Mouse (Mus musculus) limb, embryonic 14.5 days (tissue): Measurements from ENCODE around the gene Noxa1. TPM values are rescaled to one million over a fixed set of nuclear protein-coding genes. Genes with fewer than 3 reads are reported as not detected.

Experiments used
- ATAC-seq: fragments of 200-750 bp; cut with Nextera tagmentation; 2 replicates; pipeline ENCODE4 v1.8.0; 2017; ENCODE audit warnings: low read depth, moderate number of reproducible peaks, moderate TSS enrichment; ENCODE audit not compliant: low FRiP score
- DNase-seq: peaks from one replicate; pipeline ENCODE4 v3.0.0-alpha.2; 2015; ENCODE audit warnings: low spot score
- H3K27ac ChIP-seq: fragments of 300-500 bp; sonication (generic); replicated peaks from 2 replicates; pipeline ENCODE4 v1.5.1; 2014; ENCODE audit warnings: low read depth, mild to moderate bottlenecking, low read length, moderate library complexity, mixed read lengths
- H3K27me3 ChIP-seq: fragments of 300-500 bp; sonication (generic); 2 replicates; pipeline ENCODE4 v1.6.1; 2014; ENCODE audit warnings: low read length, mixed read lengths; ENCODE audit not compliant: control insufficient read depth, insufficient read depth
- H3K36me3 ChIP-seq: fragments of 300-500 bp; sonication (generic); 2 replicates; pipeline ENCODE4 v1.6.1; 2014; ENCODE audit warnings: mild to moderate bottlenecking, low read length, moderate library complexity, mixed read lengths; ENCODE audit not compliant: control insufficient read depth, insufficient read depth
- H3K4me1 ChIP-seq: fragments of 300-500 bp; sonication (generic); 2 replicates; pipeline ENCODE4 v1.6.1; 2014; ENCODE audit warnings: antibody characterized with exemption, low read length, mixed read lengths; ENCODE audit not compliant: control insufficient read depth, insufficient read depth
- H3K4me2 ChIP-seq: fragments of 300-500 bp; sonication (generic); replicated peaks from 2 replicates; pipeline ENCODE4 v1.6.1; 2014; ENCODE audit warnings: low read depth, mild to moderate bottlenecking, low read length, moderate library complexity; ENCODE audit not compliant: severe bottlenecking
- H3K4me3 ChIP-seq: fragments of 300-500 bp; sonication (generic); replicated peaks from 2 replicates; pipeline ENCODE4 v1.5.1; 2014; ENCODE audit warnings: low read length
- H3K9ac ChIP-seq: fragments of 300-500 bp; sonication (generic); 2 replicates; pipeline ENCODE4 v1.6.1; 2014; ENCODE audit warnings: mild to moderate bottlenecking, low read depth, low read length, moderate library complexity; ENCODE audit not compliant: severe bottlenecking
- H3K9me3 ChIP-seq: fragments of 300-500 bp; sonication (generic); 2 replicates; pipeline ENCODE4 v1.6.1; 2016; ENCODE audit warnings: low read length; ENCODE audit not compliant: control insufficient read depth
- POLR2A ChIP-seq: fragments of 200-500 bp; IDR thresholded peaks from 2 replicates; pipeline ENCODE4 v1.8.0; 2012; ENCODE audit warnings: inconsistent platforms, mild to moderate bottlenecking, moderate library complexity, borderline replicate concordance; ENCODE audit not compliant: insufficient read depth, insufficient read length; ENCODE audit errors: extremely low read depth
- WGBS: fragments of 180-500 bp; shearing (Covaris S2); extraction: QIAGEN DNeasy Blood & Tissue Kit; methylation state at CpG from one replicate; pipeline ENCODE4 v1.1.7; 2014; 5-methylcytosine and 5-hydroxymethylcytosine counted together
- polyA plus RNA-seq, 2 experiments: library from polyadenylated mRNA; depleted of rRNA in 1 of 2; stranded (reverse) in 1 of 2; unstranded in 1 of 2; fragments of >200 nt; fragmentation: Nextera tagmentation in 1 of 2; extraction: Ambion mirVana in 1 of 2; gene quantifications; 2 replicates each; pipeline versions ENCODE4 v1.2.1 to v1.2.3; 2012 to 2014

Noxa1 gene
- polyA plus RNA-seq, 2 experiments, result 0.13 to 0.15 TPM

DNA sequence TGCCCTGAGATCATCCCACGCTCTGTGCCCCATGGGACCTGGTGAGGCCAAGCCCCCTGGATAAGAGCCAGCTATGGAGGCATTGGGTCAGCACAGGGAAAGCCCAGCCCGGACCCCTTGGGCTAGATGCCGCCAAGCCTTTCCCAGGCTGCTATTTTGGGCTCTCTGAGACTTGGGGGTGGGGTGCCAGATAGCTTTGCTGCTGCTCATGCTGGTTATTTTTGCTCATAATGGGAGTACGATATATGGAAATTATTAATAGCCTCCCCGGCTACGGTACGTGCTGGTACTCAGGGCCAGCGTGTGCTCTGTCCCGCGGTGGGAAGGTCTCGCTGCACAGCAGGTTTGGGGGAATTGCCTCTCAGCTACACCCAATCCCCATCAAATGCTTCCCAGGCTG, 33.1 kb upstream of the Noxa1 start:
- Histone ChIP-seq H3K4me1 (peaks cover 12% of the 10 kb centered on the region; the same call in 1 of the 2 replicates), H3K4me2 (no peak overlapping the region), H3K36me3 (no peaks in the 10 kb centered on the region), H3K4me3 (no peak overlapping the region), H3K27ac (no peak overlapping the region), H3K9me3 (no peaks in the 10 kb centered on the region), H3K27me3 (no peaks in the 10 kb centered on the region), H3K9ac (no peak overlapping the region)
- no peak for TF ChIP-seq POLR2A
- 67% methylated on average over 11 of the region's 11 CpGs for WGBS
- DNase-seq, result no peak
- no peak for ATAC-seq

DNA sequence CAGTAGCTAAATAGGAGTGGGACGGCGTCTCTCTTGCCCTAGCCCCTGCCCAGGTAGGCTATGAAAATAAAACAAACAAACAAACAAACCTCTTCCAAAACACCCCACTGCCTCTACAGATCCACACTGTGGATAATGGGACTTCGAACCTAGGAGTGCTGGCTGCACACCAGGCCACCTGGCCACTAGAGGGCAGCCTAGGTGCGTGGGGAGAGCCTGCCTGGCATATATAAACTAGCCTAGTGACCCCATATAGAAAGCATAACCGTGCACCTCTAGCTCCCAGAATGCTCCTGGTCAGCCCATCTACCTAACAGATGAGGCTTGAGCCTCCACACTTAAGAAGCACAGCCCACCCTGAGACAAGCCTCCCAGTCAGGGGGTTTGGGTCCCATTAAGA, 32.3 kb upstream of the Noxa1 start:
- peaks cover 12% of the 10 kb centered on the region; the same call in 1 of the 2 replicates for H3K4me1 ChIP-seq
- no peaks in the 10 kb centered on the region for H3K36me3 ChIP-seq
- H3K27ac ChIP-seq, result no peak overlapping the region
- no peak overlapping the region for H3K4me3 ChIP-seq
- no peaks in the 10 kb centered on the region for H3K9me3 ChIP-seq
- 33% methylated on average over 5 of the region's 5 CpGs for WGBS
- ATAC-seq (no peak), DNase-seq (peak; percentile 60)
- TF ChIP-seq POLR2A, result no peak
- H3K4me2 ChIP-seq, result no peak overlapping the region
- H3K9ac ChIP-seq, result no peak overlapping the region
- H3K27me3 ChIP-seq, result no peaks in the 10 kb centered on the region

DNA sequence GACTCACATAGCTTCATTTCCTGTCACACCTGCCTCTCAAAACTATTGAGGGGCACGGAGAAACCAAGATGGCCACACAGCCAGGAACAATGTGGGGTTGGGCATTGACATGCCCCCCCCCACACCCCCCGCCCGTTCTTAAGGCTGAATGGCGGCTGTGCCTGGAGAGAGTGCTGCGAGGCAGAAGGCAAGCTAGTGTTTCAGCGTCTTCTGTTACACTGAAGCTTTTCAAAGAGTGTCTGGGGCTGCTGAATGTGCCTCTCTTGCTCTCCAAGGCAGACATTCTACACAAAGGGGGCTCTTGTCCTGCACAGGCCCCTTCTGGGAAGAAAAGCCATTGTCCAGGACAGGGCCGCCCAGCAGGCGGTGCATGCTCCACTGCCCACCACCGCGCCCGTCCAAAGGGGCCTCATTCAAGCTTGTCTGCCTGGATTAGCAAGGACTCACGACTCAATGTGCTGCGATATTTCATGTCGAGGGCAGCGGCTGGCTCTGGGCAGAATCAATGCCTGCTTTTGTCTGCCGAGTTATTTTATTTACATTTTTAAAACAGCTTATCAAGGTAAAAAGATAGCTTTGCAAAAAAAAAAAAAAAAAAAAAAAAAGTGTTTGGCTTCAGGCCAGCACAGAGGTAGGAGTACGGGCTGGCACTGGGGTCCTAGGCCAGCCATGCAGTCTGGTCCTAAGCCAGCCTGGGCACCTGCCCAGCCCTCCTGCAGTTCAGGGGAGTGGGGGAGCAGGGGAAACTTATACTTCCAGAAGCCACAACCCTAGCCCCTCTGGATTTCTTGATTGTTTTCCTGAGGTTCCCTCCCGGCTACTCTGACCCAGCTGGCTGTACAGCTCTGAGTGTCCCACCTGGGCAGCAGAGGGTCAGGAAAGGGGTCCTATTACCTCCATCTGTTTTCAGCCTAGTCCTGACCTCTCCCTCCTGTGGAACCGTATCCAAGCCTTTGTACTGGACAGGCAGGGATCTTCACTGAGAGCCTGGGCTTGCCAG, 31.4 kb upstream of the Noxa1 start:
- Histone ChIP-seq H3K9me3 (no peaks in the 10 kb centered on the region), H3K27me3 (no peaks in the 10 kb centered on the region), H3K9ac (peak overlapping the region; percentile 31; the same call in 1 of the 2 replicates), H3K36me3 (no peaks in the 10 kb centered on the region), H3K27ac (0 out of 2 replicates have a peak overlapping the region, but pooled peaks have one; percentile 28), H3K4me2 (no peak overlapping the region), H3K4me3 (no peak overlapping the region), H3K4me1 (peaks cover 12% of the 10 kb centered on the region; the same call in 1 of the 2 replicates)
- no peak for TF ChIP-seq POLR2A
- WGBS, result 53% methylated on average over 19 of the region's 19 CpGs
- no peak for DNase-seq
- peak; percentile 64 for ATAC-seq

DNA sequence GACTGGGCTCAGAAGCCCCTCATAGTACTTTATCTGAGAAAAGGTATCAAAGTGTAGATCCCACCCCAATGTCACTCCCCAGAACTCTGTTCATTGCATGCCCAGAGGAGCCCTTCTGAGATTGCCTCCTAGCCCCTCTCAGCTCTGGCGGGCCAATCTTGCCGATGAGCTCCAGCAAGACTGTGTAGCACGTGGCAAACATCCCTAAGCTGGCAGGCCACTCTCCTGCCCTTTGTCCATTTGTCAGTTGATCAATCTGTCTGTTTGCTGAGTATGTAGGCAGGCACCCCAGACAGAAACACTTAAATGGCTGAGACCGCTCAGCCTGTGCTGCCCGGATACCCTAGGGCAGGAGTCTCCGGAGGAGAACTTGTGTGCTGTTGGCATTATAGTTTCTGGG, 30.2 kb upstream of the Noxa1 start:
- Histone ChIP-seq H3K9ac (no peak overlapping the region), H3K36me3 (no peaks in the 10 kb centered on the region), H3K9me3 (no peaks in the 10 kb centered on the region), H3K4me1 (peaks cover 12% of the 10 kb centered on the region; the same call in 1 of the 2 replicates), H3K27me3 (no peaks in the 10 kb centered on the region), H3K4me2 (no peak overlapping the region), H3K4me3 (no peak overlapping the region), H3K27ac (no peak overlapping the region)
- WGBS, result 92% methylated on average over 6 of the region's 6 CpGs
- TF ChIP-seq POLR2A, result no peak
- ATAC-seq (no peak), DNase-seq (no peak)

DNA sequence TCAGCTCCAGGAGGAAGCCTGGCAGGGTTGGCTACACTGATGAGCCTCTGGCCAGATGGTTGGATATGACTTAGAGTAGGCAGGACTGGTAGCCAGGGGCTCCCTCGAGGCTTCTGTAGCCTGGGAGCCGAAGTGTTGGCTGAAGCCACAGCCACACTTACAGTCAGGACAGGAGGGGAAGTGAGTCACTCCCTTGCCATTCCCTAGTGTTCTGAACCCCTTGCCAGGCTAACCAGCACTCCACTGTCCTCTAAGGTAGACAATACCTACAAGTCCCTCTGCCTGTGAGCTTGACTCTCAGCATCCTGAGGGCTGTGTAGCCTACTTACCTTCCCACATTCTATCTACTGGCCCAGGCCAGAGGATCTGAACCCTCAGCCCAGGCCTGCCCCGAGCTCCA, 29.5 kb upstream of the Noxa1 start:
- no peak overlapping the region for H3K27ac ChIP-seq
- H3K9ac ChIP-seq, result no peak overlapping the region
- TF ChIP-seq POLR2A, result no peak
- H3K9me3 ChIP-seq, result no peaks in the 10 kb centered on the region
- H3K36me3 ChIP-seq, result no peaks in the 10 kb centered on the region
- DNase-seq (no peak), ATAC-seq (no peak)
- 76% methylated on average over 3 of the region's 3 CpGs for WGBS
- no peaks in the 10 kb centered on the region for H3K27me3 ChIP-seq
- H3K4me1 ChIP-seq, result peaks cover 12% of the 10 kb centered on the region; the same call in 1 of the 2 replicates
- no peak overlapping the region for H3K4me2 ChIP-seq
- no peak overlapping the region for H3K4me3 ChIP-seq
